Mouse (Mus musculus) MEL (cell line): ENCODE results near the gene Sh3pxd2b. TPM values are rescaled to one million over a fixed set of nuclear protein-coding genes. Genes with fewer than 3 reads are reported as not detected.
A peak's percentile ranks its signal among the peaks of the same experiment; 100 is the strongest.

Experiments
- DNase-seq: peaks from one replicate; pipeline ENCODE4 v3.0.0; 2011; ENCODE audit warnings: low read depth, low spot score
- H3K27ac ChIP-seq: 2 replicates; pipeline ENCODE4 v1.5.1; 2012; ENCODE audit warnings: low read depth, mild to moderate bottlenecking, control low read depth, low read length, moderate library complexity; ENCODE audit not compliant: control insufficient read depth
- H3K27me3 ChIP-seq, 2 experiments: fragments of 150-350 bp in 1 of 2; sonication (generic) in 1 of 2; 2 replicates each; pipeline ENCODE4 v1.6.1; 2012; ENCODE audit warnings: low read length in 2 of 2, mild to moderate bottlenecking in 2 of 2, improper control_type of control experiment in 1 of 2, moderate library complexity in 1 of 2; ENCODE audit not compliant: insufficient read depth in 2 of 2, control insufficient read depth in 1 of 2
- H3K36me3 ChIP-seq, 2 experiments: 2 replicates each; pipeline ENCODE4 v1.6.1; 2012 to 2014; ENCODE audit warnings: low read length in 2 of 2, improper control_type of control experiment in 1 of 2, inconsistent platforms in 1 of 2, mild to moderate bottlenecking in 1 of 2; ENCODE audit not compliant: insufficient read depth in 2 of 2, control insufficient read depth in 1 of 2
- H3K4me1 ChIP-seq, 2 experiments: fragments of 150-350 bp in 1 of 2; sonication (generic) in 1 of 2; 2 replicates each; pipeline ENCODE4 v1.6.1; 2012; ENCODE audit warnings: low read length in 2 of 2, improper control_type of control experiment in 1 of 2, mild to moderate bottlenecking in 1 of 2; ENCODE audit not compliant: insufficient read depth in 2 of 2, control insufficient read depth in 1 of 2
- H3K4me3 ChIP-seq, 2 experiments: fragments of 150-350 bp in 1 of 2; sonication (generic) in 1 of 2; 2 replicates each; pipeline ENCODE4 v1.5.1; 2012; ENCODE audit warnings: low read depth in 2 of 2, low read length in 2 of 2, mild to moderate bottlenecking in 2 of 2, moderate library complexity in 2 of 2, control low read depth in 1 of 2, improper control_type of control experiment in 1 of 2; ENCODE audit not compliant: control insufficient read depth in 1 of 2, insufficient read depth in 1 of 2
- H3K79me2 ChIP-seq: 2 replicates; pipeline ENCODE4 v1.6.1; 2012; ENCODE audit warnings: mild to moderate bottlenecking, low read length, moderate library complexity; ENCODE audit not compliant: control insufficient read depth, poor library complexity, insufficient read depth
- H3K9ac ChIP-seq: 2 replicates; pipeline ENCODE4 v1.6.1; 2012; ENCODE audit warnings: low read depth, mild to moderate bottlenecking, control low read depth, low read length, moderate library complexity; ENCODE audit not compliant: control insufficient read depth, poor library complexity, severe bottlenecking
- H3K9me3 ChIP-seq: fragments of 150-350 bp; sonication (generic); replicated peaks from 2 replicates; pipeline ENCODE4 v1.6.1; 2012; ENCODE audit warnings: mild to moderate bottlenecking, low read length, improper control_type of control experiment, moderate library complexity; ENCODE audit not compliant: insufficient read depth
- BHLHE40 ChIP-seq: IDR thresholded peaks from 2 replicates; pipeline ENCODE4 v1.6.1; 2012; ENCODE audit warnings: low read depth, mild to moderate bottlenecking, inconsistent platforms, low read length, improper control_type of control experiment, borderline replicate concordance
- CHD1 ChIP-seq: IDR thresholded peaks from 2 replicates; pipeline ENCODE4 v1.6.1; 2012; ENCODE audit warnings: low read depth, mild to moderate bottlenecking, inconsistent platforms, low read length, improper control_type of control experiment
- CTCF ChIP-seq, 3 experiments: IDR thresholded peaks in 2 of 3; conservative IDR thresholded peaks in 1 of 3; 2 replicates each; pipeline ENCODE4 v1.5.1; 2011 to 2012; ENCODE audit warnings: low read length in 3 of 3, low read depth in 2 of 3, mild to moderate bottlenecking in 2 of 3, improper control_type of control experiment in 1 of 3, inconsistent platforms in 1 of 3, mixed read lengths in 1 of 3, moderate library complexity in 1 of 3; ENCODE audit not compliant: control insufficient read depth in 1 of 3, insufficient read depth in 1 of 3, poor library complexity in 1 of 3, severe bottlenecking in 1 of 3
- E2F4 ChIP-seq: IDR thresholded peaks from 2 replicates; pipeline ENCODE4 v1.6.1; 2011; ENCODE audit warnings: low read depth, low read length, improper control_type of control experiment, borderline replicate concordance
- ELF1 ChIP-seq: IDR thresholded peaks from 2 replicates; pipeline ENCODE4 v1.6.1; 2014; ENCODE audit warnings: low read depth, mild to moderate bottlenecking, inconsistent platforms, low read length, improper control_type of control experiment, moderate library complexity
- EP300 ChIP-seq, 2 experiments: IDR thresholded peaks; 2 replicates each; pipeline ENCODE4 v1.6.1; 2011; ENCODE audit warnings: improper control_type of control experiment in 2 of 2, low read length in 2 of 2, low read depth in 1 of 2, mild to moderate bottlenecking in 1 of 2
- GABPA ChIP-seq: IDR thresholded peaks from 2 replicates; pipeline ENCODE4 v1.6.1; 2012; ENCODE audit warnings: low read depth, mild to moderate bottlenecking, inconsistent platforms, low read length, improper control_type of control experiment, moderate library complexity
- GATA1 ChIP-seq: IDR thresholded peaks from 2 replicates; pipeline ENCODE4 v1.6.1; 2011; ENCODE audit warnings: low read depth, low read length, improper control_type of control experiment
- HCFC1 ChIP-seq: IDR thresholded peaks from 2 replicates; pipeline ENCODE4 v1.6.1; 2012; ENCODE audit warnings: low read depth, mild to moderate bottlenecking, inconsistent platforms, low read length, improper control_type of control experiment, moderate library complexity
- JUND ChIP-seq: IDR thresholded peaks from 2 replicates; pipeline ENCODE4 v1.6.1; 2011; ENCODE audit warnings: low read depth, mild to moderate bottlenecking, improper control_type of control experiment, low read length
- MAFK ChIP-seq: IDR thresholded peaks from 2 replicates; pipeline ENCODE4 v1.6.1; 2011; ENCODE audit warnings: low read depth, mild to moderate bottlenecking, low read length, improper control_type of control experiment, borderline replicate concordance
- MAX ChIP-seq: IDR thresholded peaks from 2 replicates; pipeline ENCODE4 v1.6.1; 2011; ENCODE audit warnings: low read length, improper control_type of control experiment
- MAZ ChIP-seq: IDR thresholded peaks from 2 replicates; pipeline ENCODE4 v1.6.1; 2012; ENCODE audit warnings: low read depth, mild to moderate bottlenecking, inconsistent platforms, low read length, improper control_type of control experiment
- MEF2A ChIP-seq: IDR thresholded peaks from 2 replicates; pipeline ENCODE4 v1.6.1; 2014; ENCODE audit warnings: low read depth, mild to moderate bottlenecking, inconsistent platforms, low read length, improper control_type of control experiment; ENCODE audit not compliant: poor library complexity, insufficient replicate concordance, severe bottlenecking; ENCODE audit errors: extremely low read depth
- MXI1 ChIP-seq: IDR thresholded peaks from 2 replicates; pipeline ENCODE4 v1.6.1; 2011; ENCODE audit warnings: mild to moderate bottlenecking, low read depth, low read length, improper control_type of control experiment
- MYB ChIP-seq: IDR thresholded peaks from 2 replicates; pipeline ENCODE4 v1.6.1; 2011; ENCODE audit warnings: mild to moderate bottlenecking, low read depth, low read length, improper control_type of control experiment
- MYC ChIP-seq: IDR thresholded peaks from 2 replicates; pipeline ENCODE4 v1.6.1; 2011; ENCODE audit warnings: low read depth, mild to moderate bottlenecking, low read length, improper control_type of control experiment, moderate library complexity
- NELFE ChIP-seq: IDR thresholded peaks from 2 replicates; pipeline ENCODE4 v1.6.1; 2011; ENCODE audit warnings: low read depth, low read length, improper control_type of control experiment
- NRF1 ChIP-seq: IDR thresholded peaks from 2 replicates; pipeline ENCODE4 v1.6.1; 2014; ENCODE audit warnings: low read depth, mild to moderate bottlenecking, inconsistent platforms, low read length, improper control_type of control experiment, moderate library complexity; ENCODE audit not compliant: poor library complexity, insufficient read depth, severe bottlenecking
- POLR2A ChIP-seq, 2 experiments: IDR thresholded peaks; 2 replicates each; pipeline ENCODE4 v1.6.1; 2011 to 2012; ENCODE audit warnings: low read length in 2 of 2, mild to moderate bottlenecking in 2 of 2, control low read depth in 1 of 2, improper control_type of control experiment in 1 of 2, low read depth in 1 of 2, moderate library complexity in 1 of 2; ENCODE audit not compliant: control insufficient read depth in 1 of 2, insufficient read depth in 1 of 2, poor library complexity in 1 of 2
- POLR2AphosphoS2 ChIP-seq: IDR thresholded peaks from 2 replicates; pipeline ENCODE4 v1.6.1; 2011; ENCODE audit warnings: low read length, improper control_type of control experiment
- POLR2AphosphoS5 ChIP-seq: IDR thresholded peaks from 2 replicates; pipeline ENCODE4 v1.6.1; 2012; ENCODE audit warnings: low read depth, borderline replicate concordance, mild to moderate bottlenecking, inconsistent platforms, low read length, moderate library complexity, mixed read lengths
- RAD21 ChIP-seq: IDR thresholded peaks from 2 replicates; pipeline ENCODE4 v1.6.1; 2011; ENCODE audit warnings: mild to moderate bottlenecking, low read depth, low read length, improper control_type of control experiment
- RCOR1 ChIP-seq: IDR thresholded peaks from 2 replicates; pipeline ENCODE4 v1.6.1; 2012; ENCODE audit warnings: low read depth, mild to moderate bottlenecking, inconsistent platforms, low read length, improper control_type of control experiment
- SIN3A ChIP-seq: IDR thresholded peaks from 2 replicates; pipeline ENCODE4 v1.6.1; 2012; ENCODE audit warnings: low read length, improper control_type of control experiment, inconsistent platforms
- SMC3 ChIP-seq: IDR thresholded peaks from 2 replicates; pipeline ENCODE4 v1.6.1; 2011; ENCODE audit warnings: low read depth, low read length, improper control_type of control experiment
- TAL1 ChIP-seq: IDR thresholded peaks from 2 replicates; pipeline ENCODE4 v1.6.1; 2012; ENCODE audit warnings: mild to moderate bottlenecking, inconsistent platforms, low read length, moderate library complexity, mixed read lengths
- TBP ChIP-seq: IDR thresholded peaks from 2 replicates; pipeline ENCODE4 v1.8.0; 2011; ENCODE audit warnings: low read depth, low read length, improper control_type of control experiment
- TCF12 ChIP-seq: IDR thresholded peaks from 2 replicates; pipeline ENCODE4 v1.6.1; 2014; ENCODE audit warnings: low read depth, mild to moderate bottlenecking, inconsistent platforms, low read length, improper control_type of control experiment, moderate library complexity
- UBTF ChIP-seq: IDR thresholded peaks from 2 replicates; pipeline ENCODE4 v1.6.1; 2012; ENCODE audit warnings: low read depth, mild to moderate bottlenecking, inconsistent platforms, low read length, improper control_type of control experiment, moderate library complexity, borderline replicate concordance; ENCODE audit not compliant: insufficient read depth
- USF1 ChIP-seq: IDR thresholded peaks from 2 replicates; pipeline ENCODE4 v1.6.1; 2014; ENCODE audit warnings: low read depth, mild to moderate bottlenecking, inconsistent platforms, low read length, improper control_type of control experiment, moderate library complexity
- USF2 ChIP-seq, 2 experiments: IDR thresholded peaks; 2 replicates each; pipeline ENCODE4 v1.6.1; 2011 to 2012; ENCODE audit warnings: improper control_type of control experiment in 2 of 2, low read length in 2 of 2, borderline replicate concordance in 1 of 2, inconsistent platforms in 1 of 2, low read depth in 1 of 2, mild to moderate bottlenecking in 1 of 2; ENCODE audit not compliant: insufficient read depth in 1 of 2
- ZC3H11A ChIP-seq: IDR thresholded peaks from 2 replicates; pipeline ENCODE4 v1.6.1; 2012; ENCODE audit warnings: low read depth, mild to moderate bottlenecking, inconsistent platforms, low read length, improper control_type of control experiment
- ZKSCAN1 ChIP-seq: IDR thresholded peaks from 2 replicates; pipeline ENCODE4 v1.6.1; 2012; ENCODE audit warnings: low read depth, mild to moderate bottlenecking, inconsistent platforms, low read length, improper control_type of control experiment, moderate library complexity
- ZMIZ1 ChIP-seq: IDR thresholded peaks from 2 replicates; pipeline ENCODE4 v1.6.1; 2012; ENCODE audit warnings: low read depth, mild to moderate bottlenecking, inconsistent platforms, low read length, improper control_type of control experiment, moderate library complexity
- ZNF384 ChIP-seq: IDR thresholded peaks from 2 replicates; pipeline ENCODE4 v1.6.1; 2012; ENCODE audit warnings: low read depth, mild to moderate bottlenecking, inconsistent platforms, low read length, improper control_type of control experiment
- polyA plus RNA-seq, 2 experiments: library from polyadenylated mRNA; stranded (reverse) in 1 of 2; unstranded in 1 of 2; fragments of >175 nt in 1 of 2; fragments of >200 nt in 1 of 2; gene quantifications; 2 replicates each; pipeline versions ENCODE4 v1.2.1 to v1.2.4; 2012; ENCODE audit warnings: low replicate concordance in 2 of 2, low read depth in 1 of 2; ENCODE audit not compliant: insufficient read length in 2 of 2, insufficient read depth in 1 of 2, missing spikeins in 1 of 2
- total RNA-seq: library from RNA; depleted of rRNA; stranded (reverse); fragments of 300-350 nt; gene quantifications from 2 replicates; pipeline ENCODE4 v1.2.3, GENCODE M21; 2012

The Sh3pxd2b gene
- total and polyA plus RNA-seq, 3 experiments = 9.6 to 17.0 TPM; not detected in 1

- Histone ChIP-seq H3K27me3 (no peaks in the 10 kb centered on the region), H3K27ac (peak overlapping the region; percentile 13; the same call in 1 of the 2 replicates), H3K9me3 (no peaks in the 10 kb centered on the region), H3K9ac (peak overlapping the region; percentile 82), H3K4me3 (peak overlapping the region; percentile 88 to 96), H3K4me1 (peaks cover 10 to 16% of the 10 kb centered on the region in 2 experiments), H3K36me3 (peaks cover 0 to 28% of the 10 kb centered on the region in 2 experiments; a peak in 2 of 4 replicates), H3K79me2 (peaks cover 19% of the 10 kb centered on the region)
- peak; percentile 74 for DNase-seq
- TF ChIP-seq GABPA (0 out of 2 replicates have a peak, but pooled peaks have one; percentile 25), SIN3A (peak; percentile 22; the same call in 1 of the 2 replicates), UBTF (no peak), MEF2A (no peak), ZC3H11A (no peak), BHLHE40 (peak; percentile 55; the same call in 1 of the 2 replicates), MYC (peak; percentile 47; the same call in 1 of the 2 replicates), MAX (peak; percentile 52; the same call in 1 of the 2 replicates), MAZ (no peak), NELFE (no peak), MAFK (no peak), SMC3 (no peak), NRF1 (no peak), CTCF (IDR thresholded peaks at IDR 0.05 in 2 of 3, conservative IDR thresholded peaks at IDR 0.05 in 1 of 3; ENCODE audit: control insufficient read depth in 1 of 3, insufficient read depth in 1 of 3, low read depth in 2 of 3, low read length in 3 of 3, poor library complexity in 1 of 3, severe bottlenecking in 1 of 3) (peak in 1 of 3 experiments; percentile 22; a peak in 2 of 6 replicates), HCFC1 (0 out of 2 replicates have a peak, but pooled peaks have one; percentile 8), JUND (no peak), CHD1 (no peak), RCOR1 (no peak), TCF12 (no peak), ZKSCAN1 (no peak), EP300 (IDR thresholded peaks at IDR 0.05; ENCODE audit: low read depth in 1 of 2, low read length in 2 of 2) (no peak), USF2 (IDR thresholded peaks at IDR 0.05; ENCODE audit: borderline replicate concordance in 1 of 2, insufficient read depth in 1 of 2, low read depth in 1 of 2, low read length in 2 of 2) (no peak), RAD21 (no peak), POLR2AphosphoS5 (no peak), GATA1 (no peak), USF1 (no peak), ZMIZ1 (no peak), ZNF384 (no peak), TAL1 (no peak), MXI1 (peak; percentile 58), E2F4 (0 out of 2 replicates have a peak, but pooled peaks have one; percentile 38), TBP (no peak), POLR2A (IDR thresholded peaks at IDR 0.05; ENCODE audit: control insufficient read depth in 1 of 2, insufficient read depth in 1 of 2, low read depth in 1 of 2, low read length in 2 of 2, poor library complexity in 1 of 2) (no peak), ELF1 (no peak), POLR2AphosphoS2 (no peak), MYB (no peak)
Observed at GRCm38 (mm10) chr11:32455507-32456141, 108.0 kb downstream of the Sh3pxd2b start.
